Mouse (Mus musculus): Measurements from ENCODE around the gene Msrb2. TPM values are rescaled to one million over a fixed set of nuclear protein-coding genes. Genes with fewer than 3 reads are reported as not detected.

The Msrb2 gene
- polyA plus RNA-seq, 1 experiment from 2014 or later = 12.9 TPM

DNA sequence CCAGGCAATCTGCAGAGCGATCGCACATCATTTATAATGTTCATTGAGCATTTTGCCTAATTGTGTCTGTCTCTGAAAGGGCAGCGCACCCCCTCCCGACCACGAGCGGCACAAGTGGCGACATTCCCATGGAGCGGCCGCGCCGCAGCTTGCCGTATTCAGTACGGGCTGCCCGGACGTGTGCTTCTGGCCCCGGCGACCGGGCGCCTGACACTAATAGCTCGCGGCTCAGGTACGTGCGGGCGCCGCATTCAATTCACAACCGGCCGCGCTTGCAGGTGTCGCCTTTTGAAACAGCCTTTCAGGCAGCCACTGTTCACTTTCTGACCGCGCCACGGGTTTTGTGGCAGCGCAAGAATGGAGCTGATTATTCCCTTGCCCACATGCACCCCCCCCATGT, 59.5 kb downstream of the Msrb2 start:
- no peak overlapping the region for H3K9ac ChIP-seq (ENCODE audit: low read depth, low read length)
- under 1% methylated on average over 33 of the region's 33 CpGs for WGBS
- no peaks in the 10 kb centered on the region for H3K9me3 ChIP-seq (ENCODE audit: control insufficient read depth, low read length)
- peak; percentile 59; the same call in 1 of the 2 replicates for ATAC-seq
- H3K27ac ChIP-seq (ENCODE audit: low read depth, low read length) = no peak overlapping the region
- peaks cover 17% of the 10 kb centered on the region for H3K4me1 ChIP-seq (ENCODE audit: control insufficient read depth, insufficient read depth, low read depth, low read length)
- H3K4me3 ChIP-seq (ENCODE audit: low read length) = peak overlapping the region; percentile 37
- H3K36me3 ChIP-seq (ENCODE audit: control insufficient read depth, insufficient read depth, low read length) = no peaks in the 10 kb centered on the region
- peaks cover 67% of the 10 kb centered on the region for H3K27me3 ChIP-seq (replicated peaks; ENCODE audit: control insufficient read depth, insufficient read depth, low read length)
- H3K4me2 ChIP-seq (ENCODE audit: low read length) = peak overlapping the region; percentile 56

DNA sequence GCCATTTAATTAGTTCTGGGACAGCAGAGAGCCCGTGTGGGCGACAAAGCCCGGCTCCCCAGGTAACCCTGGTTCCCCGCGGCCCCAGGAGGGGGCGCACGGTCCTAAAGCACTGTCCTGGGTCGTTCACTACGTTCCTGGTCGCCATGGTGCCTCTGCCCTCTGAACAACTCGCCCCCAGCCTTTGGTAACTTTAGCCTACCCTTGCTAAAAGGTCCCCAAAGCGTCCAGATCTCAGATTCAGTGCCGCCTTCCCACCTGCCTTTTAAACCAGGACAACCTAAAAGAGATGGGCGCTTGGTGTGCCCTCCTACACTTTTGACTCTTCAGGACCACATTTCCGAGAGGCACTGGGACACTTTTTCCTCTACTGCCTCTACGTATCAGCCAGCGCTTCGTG, 59.9 kb downstream of the Msrb2 start:
- Histone ChIP-seq H3K4me3 (ENCODE audit: low read length) (peak overlapping the region; percentile 37), H3K9me3 (ENCODE audit: control insufficient read depth, low read length) (no peaks in the 10 kb centered on the region), H3K4me2 (ENCODE audit: low read length) (peak overlapping the region; percentile 56), H3K36me3 (ENCODE audit: control insufficient read depth, insufficient read depth, low read length) (no peaks in the 10 kb centered on the region), H3K9ac (ENCODE audit: low read depth, low read length) (no peak overlapping the region), H3K4me1 (ENCODE audit: control insufficient read depth, insufficient read depth, low read depth, low read length) (peaks cover 17% of the 10 kb centered on the region), H3K27me3 (replicated peaks; ENCODE audit: control insufficient read depth, insufficient read depth, low read length) (peaks cover 67% of the 10 kb centered on the region), H3K27ac (ENCODE audit: low read depth, low read length) (no peak overlapping the region)
- under 1% methylated on average over 18 of the region's 18 CpGs for WGBS
- peak; percentile 62 for ATAC-seq

DNA sequence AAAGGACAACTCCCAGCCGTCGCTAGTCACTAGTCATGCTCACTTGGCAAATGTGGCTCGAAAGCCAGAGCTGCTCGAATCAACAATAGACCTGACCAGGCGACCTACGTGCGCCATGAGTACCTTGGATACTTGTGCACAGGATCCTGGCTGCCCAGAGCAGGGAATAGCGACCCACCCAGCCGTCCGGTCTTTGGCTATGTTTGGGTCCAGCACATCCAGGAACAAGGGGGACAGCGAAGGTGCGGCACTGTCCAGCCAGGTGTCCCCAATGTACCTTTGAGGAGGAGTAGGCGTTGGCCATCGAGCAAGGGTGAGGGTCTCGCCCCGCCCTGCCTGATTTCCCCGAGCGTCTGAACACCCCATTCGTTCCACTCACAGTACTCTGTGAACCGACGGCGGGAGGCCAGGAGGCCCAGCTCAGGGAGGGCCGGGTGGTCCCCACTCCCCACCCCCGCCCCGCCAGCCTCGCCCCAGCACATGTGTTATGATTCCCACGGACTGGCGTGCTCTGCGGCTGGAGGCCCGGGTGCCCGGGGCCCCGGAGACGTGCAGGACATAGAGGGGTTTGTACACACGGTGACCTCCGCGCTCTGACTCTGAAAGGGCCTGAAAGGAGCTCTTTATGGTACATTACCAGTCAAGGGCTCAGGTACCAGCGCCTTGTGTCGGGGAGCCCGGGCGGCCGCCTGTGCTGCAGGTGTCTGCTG, 60.5 kb downstream of the Msrb2 start:
- H3K9me3 ChIP-seq (ENCODE audit: control insufficient read depth, low read length) = no peaks in the 10 kb centered on the region
- no peak overlapping the region for H3K4me3 ChIP-seq (ENCODE audit: low read length)
- WGBS = 2% methylated on average over 41 of the region's 41 CpGs
- H3K36me3 ChIP-seq (ENCODE audit: control insufficient read depth, insufficient read depth, low read length) = no peaks in the 10 kb centered on the region
- H3K27me3 ChIP-seq (replicated peaks; ENCODE audit: control insufficient read depth, insufficient read depth, low read length) = peaks cover 63% of the 10 kb centered on the region
- peaks cover 17% of the 10 kb centered on the region for H3K4me1 ChIP-seq (ENCODE audit: control insufficient read depth, insufficient read depth, low read depth, low read length)
- peak; percentile 64 for ATAC-seq
- H3K9ac ChIP-seq (ENCODE audit: low read depth, low read length) = no peak overlapping the region
- no peak overlapping the region for H3K4me2 ChIP-seq (ENCODE audit: low read length)
- H3K27ac ChIP-seq (ENCODE audit: low read depth, low read length) = no peak overlapping the region

DNA sequence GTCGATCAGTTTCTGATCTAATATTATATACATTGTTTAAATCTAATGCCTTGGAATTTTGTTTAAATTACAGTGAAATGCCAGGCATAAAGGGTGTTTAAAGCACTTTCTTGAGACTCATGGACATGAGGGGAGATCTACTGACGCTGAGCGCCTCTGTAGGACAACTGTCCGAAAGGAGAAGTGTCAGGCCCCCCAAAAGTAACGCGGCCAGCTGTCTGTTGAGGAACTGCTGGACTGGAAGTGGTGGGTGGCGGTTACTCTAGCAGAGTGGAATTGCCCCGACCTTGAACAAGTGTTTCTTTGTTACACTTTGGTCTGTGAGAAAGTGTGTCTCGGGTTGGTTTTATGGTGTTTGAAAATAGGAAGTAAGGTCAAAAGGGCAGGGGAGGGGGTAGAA, 73.1 kb downstream of the Msrb2 start:
- ATAC-seq = no peak
- Histone ChIP-seq H3K27ac (ENCODE audit: low read depth, low read length) (no peak overlapping the region), H3K4me2 (ENCODE audit: low read length) (no peak overlapping the region), H3K27me3 (replicated peaks; ENCODE audit: control insufficient read depth, insufficient read depth, low read length) (peaks cover 62% of the 10 kb centered on the region), H3K4me1 (ENCODE audit: control insufficient read depth, insufficient read depth, low read depth, low read length) (peaks cover 19% of the 10 kb centered on the region), H3K9me3 (ENCODE audit: control insufficient read depth, low read length) (no peaks in the 10 kb centered on the region), H3K4me3 (ENCODE audit: low read length) (no peak overlapping the region), H3K9ac (ENCODE audit: low read depth, low read length) (no peak overlapping the region), H3K36me3 (ENCODE audit: control insufficient read depth, insufficient read depth, low read length) (no peaks in the 10 kb centered on the region)
- WGBS = 3% methylated on average over 9 of the region's 9 CpGs

Other genes starting within 250 kb of the Msrb2 start
- gene Armc3, start 172.1 kb upstream of the Msrb2 start, polyA plus RNA-seq (2015; fragmentation: Nextera tagmentation; extraction: Ambion mirVana) = 1.6 and 1.9 TPM in 2 replicates
- gene Ptf1a, start 74.2 kb downstream of the Msrb2 start, polyA plus RNA-seq (2015; fragmentation: Nextera tagmentation; extraction: Ambion mirVana) = 1.6 and 1.7 TPM in 2 replicates
- gene 4921504E06Rik, start 182.5 kb downstream of the Msrb2 start, polyA plus RNA-seq (2015; fragmentation: Nextera tagmentation; extraction: Ambion mirVana) = 0.12 and 0.15 TPM in 2 replicates

All from hindbrain, embryonic 16.5 days (tissue).